30 mouse cellular contexts compared by ENCODE assay signal in the genomic region with DNA sequence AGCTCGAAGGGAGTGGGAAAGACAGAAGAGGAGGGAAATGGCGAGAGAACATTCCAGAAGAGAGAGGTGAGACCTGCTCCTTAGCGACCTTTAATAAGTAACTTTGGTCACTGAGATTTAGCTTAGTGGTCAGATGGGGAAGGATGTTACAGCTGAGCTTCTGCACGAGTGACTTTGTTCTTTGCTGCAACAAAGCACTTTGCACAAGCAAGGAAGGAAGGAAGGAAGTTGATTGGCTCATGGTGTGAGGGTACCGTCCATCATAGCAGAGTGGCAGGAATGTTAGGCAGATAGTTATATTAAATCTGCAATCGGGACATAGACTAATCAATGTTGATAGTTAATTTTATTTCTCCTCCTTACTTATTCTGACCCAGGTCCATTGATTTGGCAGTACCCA. TPM values are rescaled to one million over a fixed set of nuclear protein-coding genes. Genes with fewer than 3 reads are reported as not detected.
"Had no signal": no experiment of that assay in that cellular context is flagged by ENCODE, and none has a peak within 500 bp of the region (broad histone marks: within the 10 kb centered on the region; RNA-seq: fewer than 3 reads in every experiment).

No protein-coding gene starts in this region.

- H3K27ac ChIP-seq: liver, embryonic 12.5 days; liver, embryonic 14.5 days; lung, embryonic 15.5 days; macrophage; midbrain, embryonic 12.5 days; neural tube, embryonic 12.5 days had no signal

- H3K4me1 ChIP-seq: megakaryocyte, embryonic 14.5 days had no signal

- DNase-seq: lung, adult 2 months; lung, postnatal 14 days; lung, postnatal 36 days; midbrain, embryonic 14.5 days; retina, postnatal 1 day; right cerebral cortex, adult 18-20 months; right cerebral cortex, postnatal 25 days; right cerebral cortex, postnatal 4 days; spleen, adult 18-20 months; thymus, adult 18-20 months; thymus, postnatal 14 days; thymus, postnatal 4 days had no signal

- H3K9ac ChIP-seq: liver, embryonic 12.5 days; liver, embryonic 14.5 days; lung, embryonic 15.5 days; midbrain, embryonic 12.5 days; neural tube, embryonic 12.5 days had no signal

- ATAC-seq: liver, embryonic 12.5 days; lung, postnatal 0 days had no signal

- H3K27me3 ChIP-seq: liver, embryonic 12.5 days; lung, embryonic 15.5 days; megakaryocyte, embryonic 14.5 days; midbrain, embryonic 12.5 days; neural tube, embryonic 12.5 days had no signal

- H3K4me3 ChIP-seq: liver, embryonic 12.5 days; lung, embryonic 15.5 days; megakaryocyte, embryonic 14.5 days; midbrain, embryonic 12.5 days; neural tube, embryonic 12.5 days had no signal

- H3K4me2 ChIP-seq: liver, embryonic 12.5 days; lung, embryonic 15.5 days; midbrain, embryonic 12.5 days; neural tube, embryonic 12.5 days had no signal

- H3K9me3 ChIP-seq: liver, embryonic 12.5 days; lung, embryonic 15.5 days; megakaryocyte, embryonic 14.5 days; midbrain, embryonic 12.5 days; neural tube, embryonic 12.5 days had no signal

RNA-seq across cellular contexts. Expression of a gene that starts 14.9 kb away (rescaled TPM):
- total RNA-seq: midbrain, postnatal 0 days; monocyte, adult 5-6 weeks; neutrophil, adult 5-6 weeks had no signal
- polyA plus RNA-seq: liver, embryonic 12.5 days; liver, embryonic 14.5 days; liver, embryonic 16.5 days; lung, adult 2 months; lung, embryonic 15.5 days; lung, postnatal 0 days; macrophage; midbrain, embryonic 12.5 days; midbrain, embryonic 14.5 days; midbrain, postnatal 0 days; neural tube, embryonic 12.5 days; neural tube, embryonic 14.5 days; small intestine, adult 2 months; stomach, embryonic 14.5 days; stomach, embryonic 16.5 days; thymus, postnatal 0 days; urinary bladder, adult 2 months had no signal

RNA-seq across cellular contexts. Expression of a gene that starts 22.9 kb away (rescaled TPM):
- total RNA-seq: monocyte, adult 5-6 weeks had no signal
- polyA plus RNA-seq: macrophage had no signal
